ENCODE assay signal across 8 mouse cellular contexts in genomic region chr8:117257029-117257820, GRCm38 (mm10). TPM values are rescaled to one million over a fixed set of nuclear protein-coding genes. Genes with fewer than 3 reads are reported as not detected.
DNase-seq lines count a peak whose midpoint lies in the region; ATAC-seq and TF ChIP-seq lines count a peak whose summit lies in the region.

TSS of gene Cmip (plus strand) at chr8:117257064.

- H3K9ac ChIP-seq in forebrain, embryonic 16.5 days (replicated peaks; ENCODE audit: low read depth, low read length), result peak within 1 kb of the TSS; percentile 83

- TF ChIP-seq POLR2A in testis, adult 2 months (IDR thresholded peaks at IDR 0.05; ENCODE audit: control insufficient read depth, low read depth, low read length), result 0 out of 2 replicates have a peak, but pooled peaks have one; percentile 17

- no peaks in the 10 kb centered on the region for H3K27me3 ChIP-seq in testis, adult 2 months (ENCODE audit: control insufficient read depth, insufficient read depth, low read length)
- no peaks in the 10 kb centered on the region for H3K27me3 ChIP-seq in forebrain, embryonic 16.5 days (replicated peaks; ENCODE audit: control insufficient read depth, insufficient read depth, low read length)
- peaks cover 5% of the 10 kb centered on the region; the same call in 1 of the 2 replicates for H3K27me3 ChIP-seq in hindbrain, embryonic 10.5 days (ENCODE audit: insufficient read depth, poor library complexity, severe bottlenecking)
- peaks cover 12% of the 10 kb centered on the region; the same call in 1 of the 2 replicates for H3K27me3 ChIP-seq in midbrain, embryonic 10.5 days (ENCODE audit: low read depth, poor library complexity, severe bottlenecking)

- peak within 1 kb of the TSS; percentile 96 for H3K4me2 ChIP-seq in forebrain, embryonic 16.5 days (ENCODE audit: low read length)

- DNase-seq in testis, postnatal 14 days (ENCODE audit: low spot score), result no peak
- DNase-seq in cerebellum, adult 11-12 months, result peak; percentile 60
- peak; percentile 60 for DNase-seq in hindbrain, embryonic 10.5 days (ENCODE audit: low spot score)
- peak in 1 of 2 experiments; percentile 54 for DNase-seq in left cerebral cortex, adult 2 months (ENCODE audit: extremely low spot score in 1 of 2, low spot score in 2 of 2)
- peak; percentile 63 for DNase-seq in midbrain, embryonic 10.5 days (ENCODE audit: low spot score)
- peak; percentile 58 to 84 for DNase-seq in spleen, postnatal 4 days (ENCODE audit: low spot score in 2 of 2)

- H3K4me1 ChIP-seq in testis, adult 2 months (ENCODE audit: control insufficient read depth, insufficient read depth, low read length), result peaks cover 14% of the 10 kb centered on the region
- peaks cover 39% of the 10 kb centered on the region for H3K4me1 ChIP-seq in forebrain, embryonic 16.5 days (replicated peaks; ENCODE audit: control insufficient read depth, insufficient read depth, low read length)
- H3K4me1 ChIP-seq in hindbrain, embryonic 10.5 days (replicated peaks), result peaks cover 55% of the 10 kb centered on the region
- peaks cover 50% of the 10 kb centered on the region for H3K4me1 ChIP-seq in midbrain, embryonic 10.5 days

- H3K27ac ChIP-seq in testis, adult 2 months (ENCODE audit: control insufficient read depth, insufficient read depth, low read depth, low read length), result peak within 1 kb of the TSS; percentile 27
- H3K27ac ChIP-seq in forebrain, embryonic 16.5 days (ENCODE audit: low read length), result peak within 1 kb of the TSS; percentile 78
- H3K27ac ChIP-seq in hindbrain, embryonic 10.5 days, result peak within 1 kb of the TSS; percentile 97
- H3K27ac ChIP-seq in left cerebral cortex, adult 2 months, result peak within 1 kb of the TSS; percentile 93
- H3K27ac ChIP-seq in midbrain, embryonic 10.5 days (replicated peaks), result peak within 1 kb of the TSS; percentile 97

- no peak for TF ChIP-seq CTCF in testis, adult 2 months (IDR thresholded peaks at IDR 0.05; ENCODE audit: control insufficient read depth, insufficient read depth, insufficient replicate concordance, low read depth, low read length)
- TF ChIP-seq CTCF in left cerebral cortex, adult 2 months (IDR thresholded peaks at IDR 0.05), result no peak

- no peaks in the 10 kb centered on the region for H3K36me3 ChIP-seq in testis, adult 2 months (ENCODE audit: control insufficient read depth, insufficient read depth, low read length)
- H3K36me3 ChIP-seq in forebrain, embryonic 16.5 days (ENCODE audit: control insufficient read depth, insufficient read depth), result no peaks in the 10 kb centered on the region
- H3K36me3 ChIP-seq in hindbrain, embryonic 10.5 days, result no peaks in the 10 kb centered on the region
- no peaks in the 10 kb centered on the region for H3K36me3 ChIP-seq in midbrain, embryonic 10.5 days

- H3K4me3 ChIP-seq in testis, adult 2 months (ENCODE audit: control insufficient read depth, low read depth, low read length), result peak within 1 kb of the TSS; percentile 91
- peak within 1 kb of the TSS; percentile 64 for H3K4me3 ChIP-seq in forebrain, embryonic 16.5 days (replicated peaks; ENCODE audit: low read length)
- peak within 1 kb of the TSS; percentile 97 for H3K4me3 ChIP-seq in hindbrain, embryonic 10.5 days
- peak within 1 kb of the TSS; percentile 96 for H3K4me3 ChIP-seq in left cerebral cortex, adult 2 months
- H3K4me3 ChIP-seq in midbrain, embryonic 10.5 days, result peak within 1 kb of the TSS; percentile 93

- H3K9me3 ChIP-seq in forebrain, embryonic 16.5 days (ENCODE audit: control insufficient read depth, low read length), result no peaks in the 10 kb centered on the region
- H3K9me3 ChIP-seq in hindbrain, embryonic 10.5 days, result no peaks in the 10 kb centered on the region
- H3K9me3 ChIP-seq in midbrain, embryonic 10.5 days (replicated peaks), result no peaks in the 10 kb centered on the region

- intact Hi-C loops in left cerebral cortex, adult 2 months (cut with DNase I), result loop anchor here (2.0 to 5.0 kb wide), 2 partner anchors 75 to 122 kb away; no protein-coding TSS in a partner anchor

- WGBS in forebrain, embryonic 16.5 days, result under 1% methylated on average over 49 of the region's 65 CpGs
- WGBS in hindbrain, embryonic 10.5 days, result under 1% methylated on average over 50 of the region's 65 CpGs
- under 1% methylated on average over 65 of the region's 65 CpGs for WGBS in midbrain, embryonic 10.5 days

- peak; percentile 19 for ATAC-seq in forebrain, embryonic 16.5 days

RNA-seq across cellular contexts. Expression of gene Cmip, which starts in this region (rescaled TPM):
- polyA plus RNA-seq in testis, adult 2 months (2012; rRNA removed), result 10.5 and 11.0 TPM in 2 replicates
- 80.1 and 98.1 TPM in 2 replicates for polyA plus RNA-seq in forebrain, embryonic 16.5 days (2015; fragmentation: Nextera tagmentation; extraction: Ambion mirVana)
- 10.6 and 14.0 TPM in 2 replicates for polyA plus RNA-seq in hindbrain, embryonic 10.5 days (2016; fragmentation: Nextera tagmentation; extraction: Ambion mirVana)
- total RNA-seq in left cerebral cortex, adult 2 months (2021), result 100 to 1,000 TPM; 339 to 342 TPM
- polyA plus RNA-seq in midbrain, embryonic 10.5 days (2016; fragmentation: Nextera tagmentation; extraction: Ambion mirVana), result 9.3 and 11.2 TPM in 2 replicates

Comparison
In these comparisons a context has a peak if more than half of its experiments do, and no peak if none do; other contexts are left out.
1. H3K27ac ChIP-seq: peak in every context shown above with its lines; median percentile 97 in hindbrain, embryonic 10.5 days; 97 in midbrain, embryonic 10.5 days; 93 in left cerebral cortex, adult 2 months; 78 in forebrain, embryonic 16.5 days; 27 in testis, adult 2 months.